Mouse (Mus musculus) cerebellum, adult (tissue): ENCODE results near the gene Zfp985.
"Not testable (repeated sequence)": the region's sequence is repeated elsewhere in the genome, so short reads cannot be mapped to it uniquely, and the experiment has no call there.

ENCODE experiments used
- ATAC-seq: cut with Nextera tagmentation; 2 replicates; pipeline ENCODE4 v1.9.2; 2017; ENCODE audit warnings: mild to moderate bottlenecking, moderate library complexity, mixed read lengths; ENCODE audit not compliant: insufficient number of reproducible peaks, low FRiP score, low TSS enrichment

Zfp985 gene

GRCm38 (mm10) chr4:147601881-147602280 lies 48.8 kb downstream of the Zfp985 start:
- no peak for ATAC-seq

DNA sequence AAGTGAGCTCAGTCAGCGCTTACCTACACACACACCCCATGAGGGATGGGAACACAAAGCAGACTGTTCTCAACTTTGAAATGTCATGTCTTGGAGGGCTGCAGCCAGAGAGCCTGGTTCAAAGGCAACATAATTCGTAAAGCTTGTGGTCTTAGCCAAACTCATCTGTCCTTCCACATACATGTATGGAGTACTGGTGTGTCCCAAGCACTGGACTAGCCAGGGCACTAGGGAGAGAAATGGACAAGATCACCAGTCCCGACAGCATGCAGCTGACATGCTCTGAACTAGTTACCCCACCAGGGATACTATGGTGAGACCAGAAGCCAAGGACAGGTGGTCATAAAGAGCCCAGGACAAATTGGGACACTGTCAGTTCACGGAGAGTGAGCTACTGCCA lies 50.7 kb downstream of the Zfp985 start:
- ATAC-seq, result no peak

DNA sequence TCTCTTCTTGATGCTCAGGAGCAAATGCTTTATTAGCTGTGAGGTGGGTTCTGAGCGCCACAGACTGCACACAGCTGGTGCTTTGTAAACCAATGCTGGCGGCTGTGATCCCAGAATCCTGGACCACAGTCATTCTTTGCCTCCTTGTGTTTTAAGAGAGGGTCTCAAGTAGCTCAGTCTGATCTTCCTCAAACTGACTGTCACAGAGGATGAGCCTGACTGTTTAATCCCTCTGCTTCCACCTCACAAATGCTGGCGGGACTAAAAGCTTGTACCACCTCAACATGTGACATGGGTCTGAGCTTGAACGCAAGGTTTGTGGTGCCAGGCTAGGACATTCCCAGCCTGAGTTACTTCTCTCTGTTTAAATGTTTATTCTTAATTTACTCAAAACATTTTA lies 52.4 kb downstream of the Zfp985 start:
- no peak for ATAC-seq

- ATAC-seq, result not testable (repeated sequence)
Measured at GRCm38 (mm10) chr4:147606511-147606910, 53.4 kb downstream of the Zfp985 start.

- not testable (repeated sequence) for ATAC-seq
Measured at GRCm38 (mm10) chr4:147633818-147634262, 80.8 kb downstream of the Zfp985 start.
